Mouse (Mus musculus): ENCODE results near the gene Azi2.

The Azi2 gene

GRCm38 (mm10) chr9:118040218-118041021, at the start of gene Azi2:
Gene Azi2, plus strand, starts transcription at chr9:118040499.
- DNase-seq: peak; percentile 99

DNA sequence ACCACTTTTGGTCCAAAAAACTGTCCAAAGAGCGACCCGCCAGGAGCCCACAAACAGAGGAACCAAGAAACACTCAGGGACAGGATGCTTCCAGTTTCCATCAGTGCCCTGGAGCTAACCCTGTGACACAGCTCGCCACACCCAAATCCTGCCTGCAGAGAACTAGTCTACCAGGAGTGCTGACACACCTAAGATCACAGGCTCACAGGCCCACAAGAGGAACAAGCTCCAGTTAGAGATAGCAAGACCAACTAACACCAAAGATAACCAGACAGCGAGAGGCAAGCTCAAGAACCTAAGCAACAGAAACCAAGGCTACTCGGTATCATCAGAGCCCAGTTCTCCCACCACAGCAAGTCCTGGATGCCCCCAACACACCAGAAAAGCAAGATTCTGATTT, 43.7 kb upstream of the Azi2 start:
- DNase-seq: no peak

- DNase-seq: no peak
Measured at GRCm38 (mm10) chr9:118001488-118001887, 38.8 kb upstream of the Azi2 start.

DNA sequence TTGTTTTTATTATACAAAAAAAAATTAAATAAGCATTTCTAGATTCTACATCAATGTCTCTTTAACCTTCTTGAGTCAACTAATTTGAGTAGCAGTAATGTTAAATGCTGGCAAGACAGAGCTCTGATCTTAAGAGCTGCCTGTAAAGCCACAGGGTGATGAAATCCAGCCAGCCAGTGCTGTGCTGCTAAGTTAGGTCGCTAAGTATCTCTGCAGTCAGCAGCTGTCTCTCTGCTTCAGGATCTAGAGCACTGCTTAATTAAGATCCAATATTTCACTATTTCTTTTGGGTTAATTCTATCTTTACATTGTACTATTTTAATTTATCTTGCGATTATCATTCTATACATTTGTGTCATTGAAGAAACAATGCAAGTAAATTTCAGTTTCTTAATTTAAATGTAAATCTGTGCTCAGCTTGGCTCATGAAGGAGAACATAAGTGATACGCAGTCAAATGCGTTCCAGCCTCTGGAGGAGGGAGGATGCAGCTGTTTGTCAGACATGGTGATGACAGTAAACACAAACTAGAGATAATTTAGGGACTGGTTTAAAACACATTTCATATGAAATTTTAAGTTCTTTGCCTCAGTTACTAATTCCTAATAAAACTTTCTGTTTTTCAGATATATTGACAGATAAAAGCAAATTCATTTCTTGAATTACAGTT, 36.9 kb upstream of the Azi2 start:
- no peak for DNase-seq

DNA sequence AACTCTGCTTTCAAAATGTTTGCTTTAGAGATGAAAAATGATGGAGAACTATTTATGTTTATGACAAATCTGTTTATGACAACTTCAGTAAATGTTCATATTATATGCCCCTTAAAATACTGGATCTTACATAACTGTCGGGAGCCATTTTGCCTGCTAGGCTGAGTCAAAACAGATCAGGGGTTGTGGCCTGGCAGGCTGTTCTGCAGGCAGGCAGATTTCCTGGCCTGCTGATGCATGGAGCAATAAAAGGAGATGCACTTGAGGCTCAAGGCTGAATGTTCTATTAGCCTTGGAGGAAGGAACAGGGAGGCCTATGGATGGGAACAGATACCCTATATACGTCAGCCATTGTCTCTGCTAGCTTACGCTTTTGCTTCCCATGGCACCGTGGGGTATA, 36.4 kb upstream of the Azi2 start:
- DNase-seq: no peak

GRCm38 (mm10) chr9:118012928-118013327, 27.4 kb upstream of the Azi2 start:
- no peak for DNase-seq

DNA sequence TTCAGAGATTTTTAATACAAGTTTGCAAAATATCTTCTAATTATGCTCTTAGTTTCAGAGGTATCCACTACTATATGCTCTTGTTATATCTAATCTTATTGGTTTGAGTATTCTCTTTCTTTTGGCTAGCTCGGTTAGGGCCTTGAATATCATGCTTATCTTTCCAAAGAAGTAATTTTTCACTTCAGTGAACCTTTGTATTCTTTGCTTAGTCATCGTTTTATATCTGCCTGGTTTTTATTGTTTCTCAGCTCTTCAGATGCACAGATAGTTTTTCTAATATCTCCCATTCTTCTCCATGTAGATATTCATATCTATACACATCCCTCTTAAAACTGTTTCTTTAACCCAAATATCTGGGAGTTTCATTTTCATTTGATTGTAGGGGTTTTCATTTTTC, 15.3 kb upstream of the Azi2 start:
- DNase-seq: no peak

DNA sequence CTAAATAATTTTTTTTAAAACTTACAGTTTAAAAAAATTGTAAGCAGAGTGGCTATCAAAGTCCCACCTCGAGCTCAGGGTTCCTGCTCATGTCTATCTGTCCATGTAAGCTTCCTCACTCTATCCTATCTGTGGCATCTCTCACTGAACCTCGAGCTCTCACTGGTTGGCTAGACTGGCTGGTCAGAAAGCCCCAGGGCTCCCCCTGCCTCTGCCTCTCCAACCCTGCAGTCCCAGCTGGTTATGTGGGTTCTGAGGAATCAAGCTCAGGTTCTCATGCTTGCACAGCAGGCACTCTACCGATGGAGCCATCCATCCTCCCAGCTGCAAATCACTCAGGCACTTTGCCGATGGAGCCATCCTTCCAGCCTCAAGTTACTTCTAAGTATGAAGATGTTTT, 10.8 kb upstream of the Azi2 start:
- no peak for DNase-seq

GRCm38 (mm10) chr9:118030252-118030651, 10.0 kb upstream of the Azi2 start:
- no peak for DNase-seq

GRCm38 (mm10) chr9:118031694-118032093, 8.6 kb upstream of the Azi2 start:
- DNase-seq: no peak

DNA sequence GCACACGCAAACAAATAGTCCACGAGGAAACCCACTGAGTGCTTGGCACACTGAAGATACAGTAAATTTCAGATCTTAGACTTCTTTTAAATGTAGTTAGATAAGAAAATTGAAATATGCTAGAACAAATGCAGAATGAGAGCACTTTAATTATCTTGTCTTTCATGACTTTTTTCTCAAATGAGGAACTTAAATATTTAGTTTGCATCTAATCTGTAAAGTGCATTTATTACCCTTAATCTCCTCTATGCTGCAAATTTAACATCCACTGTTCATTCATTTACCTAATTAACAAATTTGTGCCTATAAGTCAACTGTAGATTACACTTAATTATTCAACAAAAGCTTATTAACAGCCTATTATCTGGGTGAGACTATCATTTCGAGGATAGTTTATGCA, 5.3 kb upstream of the Azi2 start:
- no peak for DNase-seq

DNA sequence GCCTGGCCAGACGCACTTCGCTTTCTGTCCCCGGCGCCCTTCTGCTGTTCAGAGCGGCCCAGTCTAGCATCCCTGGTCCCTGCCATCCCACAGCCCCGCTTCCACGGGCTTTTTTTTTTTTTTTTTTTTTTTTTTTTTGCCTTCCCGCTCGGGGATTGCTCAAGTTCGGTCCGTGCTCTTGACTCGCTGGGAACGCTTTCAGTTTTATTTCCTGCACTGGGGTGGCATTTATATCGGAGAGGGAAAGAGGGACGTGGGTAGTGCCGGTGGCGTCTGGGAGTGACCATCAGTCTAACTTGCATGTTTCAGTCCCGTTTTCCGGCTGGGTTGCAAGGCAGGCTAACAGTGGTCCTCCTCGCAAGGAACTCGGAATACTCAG, 712 bp downstream of the Azi2 start:
- no peak for DNase-seq

- no peak for DNase-seq
Measured at GRCm38 (mm10) chr9:118041646-118042045, 1.3 kb downstream of the Azi2 start.

DNA sequence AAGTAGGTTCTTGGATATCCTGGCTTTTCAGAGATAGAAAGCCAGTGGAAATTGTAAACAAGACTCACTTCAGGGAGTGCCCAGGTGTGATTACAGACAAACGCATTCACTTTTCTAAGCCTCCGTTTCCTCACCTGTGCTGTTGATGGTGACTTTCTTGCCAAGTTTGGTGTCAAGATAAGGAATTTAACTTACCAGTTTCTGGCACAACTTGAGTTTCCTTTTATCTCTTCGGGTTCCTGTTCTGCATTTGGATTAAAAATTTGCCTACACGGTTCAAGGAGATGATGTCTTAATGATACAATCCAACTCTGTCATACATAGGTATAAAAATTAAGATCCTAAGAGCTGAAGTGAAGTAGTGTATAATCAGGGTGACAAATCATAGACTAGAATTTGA, 2.4 kb downstream of the Azi2 start:
- no peak for DNase-seq

DNA sequence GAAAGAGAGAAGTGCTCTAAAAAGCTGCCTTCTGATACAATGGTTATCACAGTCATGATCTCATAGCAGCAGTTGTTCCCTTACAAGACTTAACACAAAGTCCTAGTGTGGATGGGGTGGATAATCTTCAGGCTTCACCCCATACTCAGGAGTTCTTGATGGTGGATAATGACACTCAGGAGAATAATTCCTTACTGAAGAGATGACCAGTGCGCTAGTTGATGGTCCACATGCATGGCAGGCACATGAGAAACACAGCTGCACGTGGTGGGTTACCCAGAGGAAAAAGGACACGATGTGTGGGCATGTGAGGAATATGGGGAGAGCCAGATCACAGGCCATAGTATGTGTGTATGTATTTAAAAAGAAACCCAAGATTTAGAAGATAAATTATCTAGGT, 3.3 kb downstream of the Azi2 start:
- no peak for DNase-seq

GRCm38 (mm10) chr9:118045011-118045533, 4.8 kb downstream of the Azi2 start:
- no peak for DNase-seq

DNA sequence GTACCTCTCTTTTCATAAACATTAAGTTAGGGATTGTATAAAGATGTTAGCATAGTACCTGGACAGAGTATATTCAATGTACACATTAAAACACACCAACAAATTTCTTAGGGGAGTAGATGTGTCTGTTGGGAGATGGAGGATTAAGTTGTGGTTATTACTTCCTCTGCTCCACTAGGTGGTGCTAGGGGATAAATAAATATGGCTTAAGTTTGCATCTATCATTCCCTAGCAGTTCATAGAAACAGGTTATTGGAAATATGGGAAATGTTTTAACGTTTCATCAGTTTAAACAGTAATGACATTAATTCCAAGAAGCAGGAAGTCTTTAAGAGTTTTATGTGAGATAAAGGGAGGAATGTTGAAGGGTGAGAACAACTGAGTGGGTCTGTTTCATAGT, 13.0 kb downstream of the Azi2 start:
- no peak for DNase-seq

- DNase-seq: no peak
Measured at GRCm38 (mm10) chr9:118059101-118059500, 18.8 kb downstream of the Azi2 start.

DNA sequence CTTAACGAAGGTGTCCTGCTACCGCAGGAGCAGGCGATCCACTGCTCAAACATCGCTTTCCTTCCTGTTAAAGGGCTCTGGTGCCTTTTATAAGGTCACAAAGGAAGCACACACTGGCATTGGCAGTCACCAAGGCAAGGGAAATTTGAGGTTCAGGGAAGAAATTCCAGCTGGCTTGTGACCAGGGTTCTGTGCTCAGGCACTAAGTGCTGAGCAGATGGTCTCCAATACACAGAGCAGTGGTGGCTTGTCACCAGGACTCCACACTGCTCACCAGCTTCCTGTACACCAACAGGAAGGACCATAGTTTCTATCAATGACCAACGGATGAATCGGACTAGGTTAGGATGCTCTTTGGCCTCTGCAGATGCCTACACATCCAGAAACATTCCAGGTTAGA, 30.1 kb downstream of the Azi2 start:
- DNase-seq: no peak

GRCm38 (mm10) chr9:118071337-118071736, 31.0 kb downstream of the Azi2 start:
- DNase-seq: no peak

- no peak for DNase-seq
Measured at GRCm38 (mm10) chr9:118072101-118072500, 31.8 kb downstream of the Azi2 start.

DNA sequence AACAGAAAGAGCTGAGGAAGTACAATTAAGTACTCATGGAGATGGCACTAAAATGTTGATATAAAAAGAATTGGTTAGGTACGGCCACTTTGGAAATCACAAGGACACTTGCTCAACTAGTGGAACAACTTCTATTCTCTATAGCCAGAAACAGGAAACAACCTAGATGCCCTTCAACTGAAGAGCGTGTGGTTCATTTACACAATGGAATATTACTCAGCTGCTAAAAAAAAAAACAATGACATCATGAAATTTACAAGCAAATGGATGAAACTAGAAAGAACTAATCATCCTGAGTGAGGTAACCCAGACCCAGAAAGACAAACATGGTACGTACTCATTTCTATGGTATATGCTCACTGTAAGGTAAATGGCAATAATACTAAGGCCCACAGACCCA, 33.1 kb downstream of the Azi2 start:
- DNase-seq: no peak

- peak in 1 of 2 experiments; percentile 7 for DNase-seq
Measured at GRCm38 (mm10) chr9:118082575-118083431, 42.5 kb downstream of the Azi2 start.

All from B cell, adult 2 months (primary cell).